Mouse (Mus musculus): ENCODE results near the gene Olfr1472.
"Not testable (repeated sequence)": the region's sequence is repeated elsewhere in the genome, so short reads cannot be mapped to it uniquely, and the experiment has no call there.

The Olfr1472 gene

GRCm38 (mm10) chr19:13455986-13456385 is at the start of gene Olfr1472:
TSS of gene Olfr1472 (minus strand) at chr19:13456086.
- in situ Hi-C loops (cut with MboI), result no loop called here

- in situ Hi-C loops (cut with MboI), result no loop called here
Measured at GRCm38 (mm10) chr19:13500246-13500645, 44.4 kb upstream of the Olfr1472 start, which contains the start of gene Olfr1477. TSS of gene Olfr1477 (plus strand) at chr19:13500546.

- in situ Hi-C loops (cut with MboI), result no loop called here
Measured at GRCm38 (mm10) chr19:13480096-13480495, 24.2 kb upstream of the Olfr1472 start, which contains the start of gene Olfr1475. TSS of gene Olfr1475 (minus strand) at chr19:13480196.

GRCm38 (mm10) chr19:13469265-13469664 is 13.4 kb upstream of the Olfr1472 start, which contains the start of gene Olfr1474:
TSS of gene Olfr1474 (plus strand) at chr19:13469565.
- in situ Hi-C loops (cut with MboI), result not testable (repeated sequence)

GRCm38 (mm10) chr19:13443109-13443508 is 12.8 kb downstream of the Olfr1472 start, which contains the start of gene Olfr1471:
TSS of gene Olfr1471 (plus strand) at chr19:13443409.
- in situ Hi-C loops (cut with MboI), result not testable (repeated sequence)

- in situ Hi-C loops (cut with MboI), result no loop called here
Measured at GRCm38 (mm10) chr19:13407549-13407948, 48.3 kb downstream of the Olfr1472 start, which contains the start of gene Olfr1469. TSS of gene Olfr1469 (plus strand) at chr19:13407849.

All from mature B cell (primary cell).